Mouse (Mus musculus) liver, embryonic 16.5 days (tissue): ENCODE measurements around the gene Has1. TPM values are rescaled to one million over a fixed set of nuclear protein-coding genes. Genes with fewer than 3 reads are reported as not detected.

ENCODE experiments used
- ATAC-seq: fragments of 200-750 bp; cut with Nextera tagmentation; 2 replicates; pipeline ENCODE4 v1.8.0; 2017; ENCODE audit warnings: low read depth, mild to moderate bottlenecking, moderate number of reproducible peaks, moderate library complexity
- H3K27ac ChIP-seq: fragments of 300-500 bp; sonication (generic); 2 replicates; pipeline ENCODE4 v1.5.1; 2014; ENCODE audit warnings: mild to moderate bottlenecking, low read length
- H3K27me3 ChIP-seq: fragments of 300-500 bp; sonication (generic); 2 replicates; pipeline ENCODE4 v1.6.1; 2014; ENCODE audit warnings: low read depth, low read length, mixed read lengths; ENCODE audit not compliant: control insufficient read depth, insufficient read depth
- H3K36me3 ChIP-seq: fragments of 300-500 bp; sonication (generic); 2 replicates; pipeline ENCODE4 v1.6.1; 2014; ENCODE audit warnings: mild to moderate bottlenecking; ENCODE audit not compliant: control insufficient read depth, insufficient read depth
- H3K4me1 ChIP-seq: fragments of 300-500 bp; sonication (generic); 2 replicates; pipeline ENCODE4 v1.6.1; 2014; ENCODE audit warnings: low read depth, low read length, mixed read lengths; ENCODE audit not compliant: control insufficient read depth
- H3K4me2 ChIP-seq: fragments of 300-500 bp; sonication (generic); 2 replicates; pipeline ENCODE4 v1.6.1; 2014; ENCODE audit warnings: low read depth, low read length, mixed read lengths
- H3K4me3 ChIP-seq: fragments of 300-500 bp; sonication (generic); 2 replicates; pipeline ENCODE4 v1.5.1; 2014; ENCODE audit warnings: low read depth, mild to moderate bottlenecking, low read length
- H3K9ac ChIP-seq: fragments of 300-500 bp; sonication (generic); 2 replicates; pipeline ENCODE4 v1.6.1; 2014; ENCODE audit warnings: low read depth, low read length
- H3K9me3 ChIP-seq: fragments of 300-500 bp; sonication (generic); replicated peaks from 2 replicates; pipeline ENCODE4 v1.6.1; 2016; ENCODE audit warnings: low read length; ENCODE audit not compliant: control insufficient read depth
- WGBS: fragments of 180-500 bp; shearing (Covaris S2); extraction: QIAGEN DNeasy Blood & Tissue Kit; methylation state at CpG from one replicate; pipeline ENCODE4 v1.1.7; 2014; ENCODE audit not compliant: insufficient replicate concordance; 5-methylcytosine and 5-hydroxymethylcytosine counted together
- microRNA counts: library from miRNA; unstranded; fragments of <30 nt; microRNA quantifications from one replicate; lab custom pipeline; 2016
- microRNA-seq: library from miRNA; unstranded; fragments of <30 nt; microRNA quantifications from one replicate; pipeline ENCODE4, GENCODE M21; 2016
- polyA plus RNA-seq: library from polyadenylated mRNA; unstranded; fragments of >200 nt; fragmentation: Nextera tagmentation; extraction: Ambion mirVana; gene quantifications from 2 replicates; pipeline ENCODE4 v1.2.1, GENCODE M21; 2015

Has1 gene
- polyA plus RNA-seq, 1 experiment from 2014 or later = 0.05 TPM

DNA sequence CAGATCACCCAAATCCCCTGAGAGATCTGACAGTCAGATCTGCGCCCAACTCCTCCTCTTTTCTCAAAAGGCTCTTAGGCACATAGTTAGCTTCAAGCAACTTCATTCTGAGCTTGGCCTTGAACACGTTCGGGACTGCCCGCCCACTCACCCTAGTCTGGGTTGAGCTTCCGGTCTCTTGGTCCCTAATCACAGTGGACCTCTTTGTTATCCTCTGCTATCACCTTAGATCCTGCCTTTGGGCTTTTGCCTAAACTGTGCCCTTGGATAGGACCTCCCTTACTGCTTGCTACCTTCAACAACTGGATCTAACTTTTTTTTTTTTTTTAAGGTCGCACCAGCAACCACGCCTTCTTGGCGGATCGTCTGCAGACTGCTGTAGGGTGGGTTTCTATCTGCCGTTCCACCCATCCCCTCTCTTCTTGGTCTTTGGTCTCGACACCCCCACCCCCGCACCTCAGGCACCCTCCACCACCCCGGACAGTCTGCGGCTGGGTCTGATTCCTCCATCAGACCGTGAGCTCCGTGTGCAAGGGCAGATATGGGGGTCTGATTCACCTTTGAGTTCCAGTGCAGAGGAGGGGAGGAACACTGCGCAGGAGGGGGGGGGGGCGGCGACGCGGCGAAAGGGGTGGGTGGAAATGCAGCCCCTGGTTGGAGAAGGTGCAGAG is 28.9 kb downstream of the Has1 start:
- ATAC-seq = 0 out of 2 replicates have a peak, but pooled peaks have one; percentile 6
- H3K27me3 ChIP-seq = peaks cover 21% of the 10 kb centered on the region
- H3K4me3 ChIP-seq = peak overlapping the region; percentile 61
- H3K36me3 ChIP-seq = no peaks in the 10 kb centered on the region
- H3K9ac ChIP-seq = no peak overlapping the region
- peak overlapping the region; percentile 0; the same call in 1 of the 2 replicates for H3K27ac ChIP-seq
- H3K4me1 ChIP-seq = no peaks in the 10 kb centered on the region; the same call in 1 of the 2 replicates
- peak overlapping the region; percentile 29 for H3K4me2 ChIP-seq
- 2% methylated on average over 21 of the region's 22 CpGs for WGBS
- H3K9me3 ChIP-seq = no peaks in the 10 kb centered on the region

- no peak overlapping the region for H3K4me3 ChIP-seq
- H3K27ac ChIP-seq = no peak overlapping the region
- ATAC-seq = no peak
- no peaks in the 10 kb centered on the region; the same call in 1 of the 2 replicates for H3K4me1 ChIP-seq
- no peak overlapping the region for H3K9ac ChIP-seq
- peaks cover 21% of the 10 kb centered on the region for H3K27me3 ChIP-seq
- no peaks in the 10 kb centered on the region for H3K9me3 ChIP-seq
- H3K36me3 ChIP-seq = no peaks in the 10 kb centered on the region
- no peak overlapping the region for H3K4me2 ChIP-seq
- WGBS = 49% methylated on average over 6 of the region's 6 CpGs
Observed at GRCm38 (mm10) chr17:17823612-17824336, 31.2 kb downstream of the Has1 start.

DNA sequence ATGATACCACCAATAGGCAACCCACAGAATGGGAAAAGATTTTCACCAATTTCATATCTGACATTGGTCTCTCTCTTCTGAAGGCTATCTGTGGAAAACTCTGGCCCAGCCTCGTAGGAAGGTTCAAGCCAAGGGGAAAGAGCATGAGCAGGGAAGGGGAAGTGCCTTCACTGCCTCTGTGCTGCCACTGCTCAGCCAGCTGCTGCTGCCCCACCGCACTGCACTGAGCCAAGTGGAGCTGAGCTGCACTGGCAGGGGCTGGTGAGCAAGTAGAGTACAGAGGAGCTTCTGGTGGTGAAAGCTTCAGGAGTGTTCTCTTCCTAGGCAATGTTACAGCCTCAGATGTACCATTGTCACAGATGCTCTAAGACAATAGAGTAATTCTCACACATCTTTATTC is 59.5 kb downstream of the Has1 start:
- H3K36me3 ChIP-seq = no peaks in the 10 kb centered on the region
- no peaks in the 10 kb centered on the region for H3K27me3 ChIP-seq
- no peak overlapping the region for H3K9ac ChIP-seq
- no peak for ATAC-seq
- H3K4me3 ChIP-seq = no peak overlapping the region
- no peak overlapping the region for H3K27ac ChIP-seq
- H3K4me1 ChIP-seq = no peaks in the 10 kb centered on the region
- 36% methylated on average over 2 of the region's 2 CpGs for WGBS
- no peaks in the 10 kb centered on the region for H3K9me3 ChIP-seq
- H3K4me2 ChIP-seq = no peak overlapping the region

MicroRNAs encoded within 50 kb of the gene (microRNA counts, 519-probe panel; counts per million panel counts)
- microRNA mmu-let-7e (lab: Ali Mortazavi, UCI) = 3,442 counts per million, percentile 90 among the panel's probes with 10 or more counts
- 2,740 counts per million, percentile 76 among the panel's probes with 10 or more counts for microRNA mmu-miR-125a-3p (lab: Ali Mortazavi, UCI)
- 3,563 counts per million, percentile 93 among the panel's probes with 10 or more counts for microRNA mmu-miR-125a-5p (lab: Ali Mortazavi, UCI)
- microRNA mmu-miR-99b (lab: Ali Mortazavi, UCI) = 2,902 counts per million, percentile 80 among the panel's probes with 10 or more counts

Small RNA genes within 50 kb of the gene (microRNA-seq; reads per million reads assigned to microRNA genes)
- gene Gm25927 (not detected), gene Mir125a (1,504 reads per million, percentile 80 among the genes with 10 or more reads in this experiment), gene Mir99b (9,476 reads per million, percentile 92 among the genes with 10 or more reads in this experiment), gene Mirlet7e (not detected)

Other genes starting within 250 kb of the Has1 start
- gene Lnpep, start 230.2 kb downstream of the Has1 start, polyA plus RNA-seq = 2.9 and 3.2 TPM in 2 replicates
- not detected in 2 replicates for gene Vmn2r90, start 151.5 kb downstream of the Has1 start, polyA plus RNA-seq
- 4.0 and 4.7 TPM in 2 replicates for gene Spaca6, start 28.0 kb downstream of the Has1 start, polyA plus RNA-seq
- gene Fpr1, start 28.7 kb upstream of the Has1 start, polyA plus RNA-seq = 6.9 and 8.5 TPM in 2 replicates
- gene Fpr2, start 32.6 kb upstream of the Has1 start, polyA plus RNA-seq = 3.8 and 5.6 TPM in 2 replicates
- not detected in 2 replicates for gene Fpr3, start 32.6 kb upstream of the Has1 start, polyA plus RNA-seq
- gene Fpr-rs4, start 166.5 kb upstream of the Has1 start, polyA plus RNA-seq = not detected in 2 replicates
- gene Vmn2r124, start 194.2 kb upstream of the Has1 start, polyA plus RNA-seq = not detected in 2 replicates
- gene Vmn2r91, start 229.8 kb upstream of the Has1 start, polyA plus RNA-seq = not detected in 2 replicates